Mouse (Mus musculus): ENCODE results near the gene Mfng.
A peak's percentile ranks its signal among the peaks of the same experiment; 100 is the strongest.

Mfng gene

DNA sequence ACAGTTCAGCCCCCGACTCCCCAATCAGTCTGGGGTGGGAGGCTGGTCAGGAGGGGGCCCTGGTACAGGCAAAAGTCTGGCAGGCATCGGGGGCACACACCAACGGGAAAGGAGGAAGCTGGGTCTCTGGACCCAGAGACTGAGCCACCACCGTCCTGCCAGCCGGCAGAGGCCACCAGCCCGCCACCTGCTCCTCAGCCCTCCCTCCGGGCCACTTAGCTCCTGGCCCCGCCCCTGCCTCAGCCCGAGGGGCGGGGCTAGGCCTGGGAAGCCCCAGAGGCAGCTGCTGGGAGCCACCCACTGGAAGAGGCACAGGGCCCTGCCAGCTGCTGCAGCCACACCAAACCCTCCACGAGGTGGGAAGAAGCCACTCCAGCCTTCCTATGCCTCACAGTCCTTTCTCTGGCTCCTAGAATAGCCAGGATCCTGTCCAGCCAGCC is at the start of gene Mfng:
Mfng (minus strand) TSS at position 186 of the 440 bp plus-strand sequence.
- DNase-seq (ENCODE audit: low spot score in 2 of 2), result peak; percentile 61 to 73

DNA sequence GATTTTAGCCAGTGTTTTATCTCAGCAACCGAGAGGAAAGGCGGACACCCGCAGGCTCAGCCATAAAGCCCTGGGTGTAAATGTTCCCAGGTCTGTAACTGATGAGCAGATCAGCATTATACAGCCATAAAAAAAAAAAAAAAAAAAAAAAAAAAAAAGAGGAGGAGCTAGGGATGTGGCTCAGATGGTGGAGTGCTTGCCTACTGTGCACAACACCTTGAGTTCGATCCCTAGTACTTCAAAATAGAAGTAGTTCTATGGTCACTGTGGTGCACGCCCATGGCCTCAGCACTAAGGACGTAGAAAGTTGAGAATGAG is 42.8 kb upstream of the Mfng start:
- DNase-seq (ENCODE audit: low spot score in 2 of 2), result no peak

DNA sequence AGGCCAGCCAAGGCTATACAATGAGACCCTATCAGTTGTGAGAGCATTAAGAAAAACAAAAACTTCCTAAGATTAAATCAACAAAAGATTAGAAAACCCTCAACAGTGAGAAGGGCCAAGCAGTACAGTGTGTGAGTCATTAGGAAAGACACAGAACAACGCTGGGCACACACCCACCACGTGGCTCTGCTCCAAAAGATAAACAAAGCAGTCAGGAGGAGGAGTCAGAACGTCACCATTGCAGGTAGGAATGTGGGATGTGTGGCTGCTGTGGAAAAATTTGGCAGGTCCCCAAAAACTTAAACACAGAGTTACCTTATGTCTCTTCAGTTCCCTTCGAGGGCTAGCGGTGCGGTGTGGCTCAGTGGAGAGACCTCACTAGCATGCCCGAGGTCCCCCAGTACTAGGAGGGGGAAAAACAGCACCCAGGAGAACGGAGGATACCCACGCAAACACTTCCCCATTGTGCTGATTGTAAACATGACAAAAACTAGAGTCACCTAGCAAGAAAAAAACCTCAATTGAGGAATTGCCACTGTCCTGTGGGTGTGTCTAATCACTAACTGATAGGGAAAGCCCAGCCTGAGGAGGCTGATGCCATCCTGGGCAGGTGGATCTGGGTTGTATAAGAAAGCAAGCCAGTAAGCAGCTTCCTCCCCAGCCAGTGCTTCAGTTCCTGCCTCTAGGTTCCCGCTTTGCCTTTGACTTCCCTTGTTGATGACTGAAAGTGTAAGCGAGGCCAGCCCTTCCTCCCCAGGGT is 42.2 kb upstream of the Mfng start:
- no peak for DNase-seq (ENCODE audit: low spot score in 2 of 2)

DNA sequence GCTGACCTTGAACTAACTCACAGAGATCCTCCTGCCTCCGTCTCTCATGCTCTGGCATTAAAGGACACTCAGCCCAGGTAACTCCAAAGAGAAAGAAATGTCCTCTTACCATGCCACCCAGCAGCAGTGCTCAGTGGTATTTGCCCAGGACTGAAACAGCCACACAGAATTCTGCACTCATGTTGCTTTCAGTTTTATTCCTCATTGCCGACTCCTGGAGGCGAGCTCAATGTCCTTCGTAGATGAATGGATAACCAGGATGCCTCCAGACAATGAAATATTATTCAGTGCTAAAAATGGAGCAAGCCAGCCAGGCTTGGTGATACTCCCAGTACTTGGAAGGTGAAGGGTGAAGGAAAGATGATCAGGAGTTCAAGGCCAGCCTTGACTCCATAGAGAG is 40.3 kb upstream of the Mfng start:
- DNase-seq (ENCODE audit: low spot score in 2 of 2), result no peak

DNA sequence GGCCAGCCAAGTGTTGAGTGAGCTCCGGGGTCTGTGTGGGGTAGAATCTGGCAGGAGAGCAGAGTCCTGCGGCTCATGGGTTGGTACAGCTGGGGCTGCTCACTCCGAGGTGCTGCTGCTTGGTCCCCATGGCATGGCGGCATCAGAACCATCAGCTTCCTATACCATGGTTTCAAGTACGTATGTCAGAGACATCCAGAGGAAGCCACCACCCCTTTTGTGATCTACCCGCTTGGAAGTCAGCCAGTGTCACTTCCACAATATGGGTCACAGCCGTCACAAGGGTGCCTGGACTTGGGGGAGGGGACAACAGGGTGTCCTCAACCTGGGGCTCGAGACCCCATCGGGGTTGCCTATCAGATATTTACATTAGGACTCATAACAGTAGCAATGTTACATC is 36.9 kb upstream of the Mfng start:
- DNase-seq (ENCODE audit: low spot score in 2 of 2), result no peak

DNA sequence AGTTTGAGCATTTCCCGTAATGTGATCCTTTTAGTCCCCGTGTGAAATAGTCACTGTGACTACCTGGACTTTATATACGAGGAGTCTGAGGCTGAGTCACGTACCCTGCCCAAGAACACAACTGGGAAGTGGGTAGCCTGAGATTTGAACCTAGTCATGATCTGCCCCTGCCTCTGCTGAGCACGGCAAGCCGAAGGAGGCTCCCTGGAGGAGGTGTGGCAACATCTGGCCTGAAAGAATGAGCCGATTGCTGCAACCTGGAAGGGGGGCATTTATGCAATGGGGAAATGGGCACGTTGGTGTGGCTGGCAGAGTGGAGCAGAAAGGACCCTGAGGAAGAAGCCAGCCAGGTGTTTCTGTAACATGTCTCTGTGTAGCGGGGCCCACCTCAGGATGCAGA is 36.5 kb upstream of the Mfng start:
- no peak for DNase-seq (ENCODE audit: low spot score in 2 of 2)

DNA sequence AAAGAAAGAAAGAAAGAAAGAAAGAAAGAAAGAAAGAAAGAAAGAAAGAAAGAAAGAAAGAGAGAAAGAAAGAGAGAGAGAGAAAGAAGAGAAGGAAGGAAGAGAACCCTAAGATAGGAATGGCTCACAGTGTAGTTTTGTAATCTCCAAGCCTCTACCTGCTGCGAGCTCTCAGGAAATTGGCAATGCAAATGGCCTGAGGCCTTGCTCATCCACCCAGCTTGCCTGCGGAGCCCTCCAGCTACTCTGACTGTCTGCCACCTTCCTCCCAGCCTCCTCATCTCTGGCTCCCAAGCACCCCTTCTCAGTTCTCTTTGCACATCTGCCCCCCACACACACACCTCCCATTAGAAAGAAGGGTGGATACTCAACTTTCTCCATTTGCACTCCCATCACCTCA is 35.7 kb upstream of the Mfng start:
- DNase-seq (ENCODE audit: low spot score in 2 of 2), result no peak

DNA sequence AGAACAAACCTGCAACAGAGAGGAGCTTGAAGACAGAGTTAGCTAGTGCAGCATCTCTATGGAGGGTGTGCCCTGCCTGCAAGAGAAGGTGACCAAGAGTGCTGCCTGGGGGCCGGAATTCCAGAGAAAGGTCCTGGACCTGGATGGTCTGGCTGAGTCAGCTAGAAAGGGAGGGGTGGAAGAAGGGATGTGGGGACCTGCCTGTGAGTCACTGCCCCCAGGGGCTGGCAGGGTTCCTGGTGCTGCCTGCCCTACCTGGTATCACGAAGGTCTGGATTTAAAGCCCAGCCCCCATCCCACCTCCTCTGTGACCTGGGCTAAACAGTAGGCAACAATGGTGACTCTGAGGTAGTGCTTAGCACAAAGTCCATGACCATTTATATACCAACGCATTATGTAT is 33.9 kb upstream of the Mfng start:
- no peak for DNase-seq (ENCODE audit: low spot score in 2 of 2)

DNA sequence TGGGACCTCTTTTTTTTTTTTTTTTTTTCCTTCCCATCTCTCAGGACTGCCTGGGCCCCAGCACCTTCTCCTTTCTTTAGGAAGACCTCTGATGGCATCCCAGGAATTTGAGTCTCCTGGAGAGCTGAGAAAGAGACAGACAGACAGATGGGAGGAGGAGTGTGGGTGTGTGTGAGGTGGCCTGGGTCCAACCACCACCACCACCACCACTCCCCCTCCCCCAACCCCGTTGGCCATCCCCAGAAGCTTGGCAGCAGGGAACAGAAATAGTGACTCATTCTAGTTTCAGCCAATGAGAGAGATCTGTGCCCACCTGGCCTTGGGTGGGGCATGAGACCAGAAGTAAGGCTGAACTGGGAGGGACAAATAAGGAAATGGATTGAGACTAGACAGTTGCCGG is 33.3 kb upstream of the Mfng start:
- DNase-seq (ENCODE audit: low spot score in 2 of 2), result no peak

DNA sequence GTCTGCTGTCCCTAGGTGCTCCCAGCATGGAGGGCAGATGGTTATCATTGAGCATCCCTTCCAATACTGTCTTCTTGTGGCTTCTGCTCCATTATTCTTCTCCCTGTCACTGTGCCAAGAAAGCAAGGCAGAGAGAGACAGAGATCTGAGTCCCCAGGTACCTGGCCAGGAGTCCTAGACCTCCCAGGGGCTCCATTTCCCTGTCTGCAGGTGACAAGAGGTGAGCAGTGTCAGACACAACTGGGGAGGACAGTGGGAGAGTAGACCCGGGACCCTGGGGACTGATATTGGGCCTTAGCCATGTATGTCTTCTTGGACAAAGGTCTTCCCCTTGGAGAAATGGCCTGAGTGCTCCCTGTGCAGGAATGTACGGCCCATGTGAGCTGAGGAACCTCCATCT is 32.1 kb upstream of the Mfng start:
- DNase-seq (ENCODE audit: low spot score in 2 of 2), result no peak

DNA sequence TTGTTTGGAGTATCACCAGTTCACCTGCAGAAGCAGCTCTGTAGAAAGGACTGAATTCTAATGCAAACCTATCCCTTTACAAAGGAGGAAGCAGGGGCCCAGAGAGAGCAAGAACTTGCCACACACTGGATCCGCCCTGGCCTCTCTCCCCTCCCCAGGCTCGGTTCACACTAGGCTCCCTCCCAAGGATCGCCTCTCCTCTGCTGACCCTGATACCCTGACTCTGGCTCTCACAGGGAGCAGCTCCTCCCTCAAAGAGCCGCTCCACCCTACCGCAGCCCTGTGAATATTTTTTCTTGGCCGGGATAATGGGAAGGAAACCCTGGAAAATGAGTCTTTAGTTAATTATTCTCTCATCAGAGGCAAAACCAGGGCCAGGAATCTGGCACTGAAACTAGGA is 31.1 kb upstream of the Mfng start:
- DNase-seq (ENCODE audit: low spot score in 2 of 2), result no peak

DNA sequence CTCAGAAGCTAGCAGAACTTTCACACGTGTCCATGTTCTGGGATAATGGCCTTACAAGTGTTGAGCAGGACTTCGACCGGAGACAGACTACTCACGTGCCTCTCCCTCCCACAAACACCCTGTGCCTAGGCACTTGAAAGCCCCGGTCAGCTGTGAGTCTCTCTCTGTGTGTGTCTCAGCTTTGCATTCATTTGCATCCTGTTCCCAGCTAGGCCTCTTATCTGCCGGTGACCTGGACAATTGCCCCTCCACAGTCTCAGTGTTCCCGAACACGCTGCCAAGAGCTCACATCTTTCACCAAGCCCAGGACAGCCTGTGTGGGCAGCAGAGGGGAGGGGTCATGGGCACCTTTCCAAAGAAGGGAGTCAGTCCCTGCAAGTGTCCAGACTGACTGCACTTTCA is 30.2 kb upstream of the Mfng start:
- DNase-seq (ENCODE audit: low spot score in 2 of 2), result no peak

DNA sequence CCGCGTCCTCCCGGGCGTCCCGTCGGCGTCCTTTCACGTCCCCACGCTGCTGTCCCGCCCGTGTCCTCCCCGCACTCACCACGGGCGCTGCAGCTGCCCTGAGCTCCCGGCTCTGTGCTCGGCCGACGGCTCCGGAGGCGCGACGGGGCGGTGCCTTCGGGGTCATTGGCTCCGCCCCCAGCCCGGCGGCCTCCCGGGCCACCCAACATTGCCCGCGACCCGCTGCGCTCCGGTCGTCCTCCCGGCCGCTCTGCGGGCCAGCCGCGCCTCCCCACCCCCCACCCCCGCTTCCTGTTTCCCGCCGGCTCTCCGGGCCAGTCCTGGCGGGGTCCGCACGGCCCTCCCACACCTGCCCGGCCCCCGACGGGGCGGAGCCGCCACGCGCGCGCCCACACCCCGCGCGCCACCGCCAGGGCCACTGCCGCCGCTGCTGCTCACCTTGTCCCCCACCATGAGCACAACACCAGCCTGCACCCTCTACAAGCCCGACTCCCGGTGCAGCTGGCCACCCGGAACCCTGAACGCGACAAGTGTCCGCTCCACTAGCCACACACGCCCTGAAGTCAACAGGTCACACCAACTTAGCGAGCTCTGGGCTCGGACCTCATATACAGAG is 29.6 kb upstream of the Mfng start, which contains the start of gene Card10:
Card10 (minus strand) TSS at position 267 of the 616 bp plus-strand sequence.
- no peak for DNase-seq (ENCODE audit: low spot score in 2 of 2)

DNA sequence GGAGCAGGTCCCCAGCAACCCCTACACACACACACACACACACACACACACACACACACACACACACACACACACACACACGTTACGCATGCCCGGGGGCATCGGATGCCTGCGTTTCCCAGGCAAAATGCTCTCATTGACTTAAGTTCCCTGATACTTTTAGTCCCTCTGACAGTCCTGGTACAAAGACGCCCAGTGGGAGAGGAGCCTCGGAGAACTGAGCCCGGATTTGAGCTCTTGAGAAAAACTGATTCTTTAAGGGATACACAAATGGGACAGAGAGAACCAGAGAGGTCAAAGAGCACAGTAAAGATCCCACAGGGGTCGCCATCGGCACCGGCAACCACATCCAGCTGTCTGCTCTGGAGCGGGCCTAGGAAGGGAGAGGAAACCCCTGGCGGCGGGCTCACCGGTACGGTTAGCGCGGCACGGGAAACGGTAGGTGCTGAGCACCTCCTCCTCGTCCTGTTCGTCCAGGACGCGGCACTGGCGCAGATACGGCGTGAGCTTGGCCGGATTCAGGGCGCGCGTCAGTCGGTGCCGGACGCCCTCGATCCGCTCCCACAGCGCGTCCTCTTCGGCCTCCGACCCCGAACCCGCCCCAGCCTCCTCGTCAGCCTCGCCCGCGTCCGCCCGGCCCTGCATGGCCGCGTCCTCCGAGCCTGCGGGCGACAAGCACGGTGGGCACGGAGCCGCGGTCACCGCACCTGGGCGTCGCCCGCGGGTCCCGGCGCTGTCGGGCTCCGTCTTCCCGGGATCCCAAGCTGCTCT is 28.9 kb upstream of the Mfng start:
- no peak for DNase-seq (ENCODE audit: low spot score in 2 of 2)

DNA sequence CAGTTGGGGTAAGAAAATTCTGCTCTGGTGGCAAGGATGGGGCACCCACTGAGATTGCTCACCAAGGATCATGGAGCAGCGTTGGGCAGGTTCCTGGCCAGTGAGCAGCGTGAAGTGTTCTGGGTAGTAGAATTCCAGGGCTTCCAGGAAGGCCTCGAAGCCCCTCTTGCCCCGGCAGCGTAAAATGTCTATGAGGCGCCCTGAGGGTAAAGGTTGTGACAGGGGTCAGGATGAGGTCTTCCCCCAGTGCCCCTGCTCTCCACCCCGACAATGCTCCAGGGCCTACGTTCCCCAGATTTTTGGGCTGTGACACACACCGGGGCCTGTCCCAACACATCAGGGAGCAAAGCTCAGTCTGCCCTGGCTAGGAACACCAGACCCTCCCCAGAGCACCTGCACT is 28.3 kb upstream of the Mfng start:
- no peak for DNase-seq (ENCODE audit: low spot score in 2 of 2)

DNA sequence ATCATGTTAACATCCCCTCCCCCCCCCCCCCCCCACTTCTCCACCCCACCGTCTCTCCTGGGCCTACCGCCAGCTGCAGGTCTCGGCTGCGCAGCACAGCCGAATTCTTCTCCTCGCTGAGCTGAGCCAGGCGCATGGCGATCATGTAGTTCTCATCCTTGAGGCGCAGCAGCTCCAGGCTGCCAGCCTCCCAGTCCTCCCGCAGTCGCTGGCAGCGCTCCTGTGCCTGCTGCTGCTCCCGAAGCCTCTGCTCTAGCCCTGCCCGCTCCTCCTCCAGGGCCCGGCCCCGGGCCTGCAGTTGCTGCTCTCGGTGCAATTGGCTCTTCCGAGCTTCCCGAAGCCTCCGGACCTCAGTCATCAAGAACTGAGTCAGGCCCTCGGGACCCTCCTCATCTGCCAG is 25.8 kb upstream of the Mfng start:
- no peak for DNase-seq (ENCODE audit: low spot score in 2 of 2)

DNA sequence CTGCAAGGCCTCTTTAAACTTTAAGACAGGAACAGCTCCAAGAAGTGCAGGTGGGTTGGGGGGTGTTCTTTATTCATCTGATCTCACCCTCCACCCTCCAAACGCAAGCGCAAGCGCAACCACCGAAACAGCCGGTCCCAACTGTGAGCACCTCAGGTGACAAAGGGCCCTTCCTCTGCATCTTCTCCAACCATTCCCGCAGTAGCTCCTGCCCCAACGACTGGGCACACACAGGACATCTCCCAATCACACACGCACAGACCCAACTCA is 23.7 kb upstream of the Mfng start:
- DNase-seq (ENCODE audit: low spot score in 2 of 2), result no peak

DNA sequence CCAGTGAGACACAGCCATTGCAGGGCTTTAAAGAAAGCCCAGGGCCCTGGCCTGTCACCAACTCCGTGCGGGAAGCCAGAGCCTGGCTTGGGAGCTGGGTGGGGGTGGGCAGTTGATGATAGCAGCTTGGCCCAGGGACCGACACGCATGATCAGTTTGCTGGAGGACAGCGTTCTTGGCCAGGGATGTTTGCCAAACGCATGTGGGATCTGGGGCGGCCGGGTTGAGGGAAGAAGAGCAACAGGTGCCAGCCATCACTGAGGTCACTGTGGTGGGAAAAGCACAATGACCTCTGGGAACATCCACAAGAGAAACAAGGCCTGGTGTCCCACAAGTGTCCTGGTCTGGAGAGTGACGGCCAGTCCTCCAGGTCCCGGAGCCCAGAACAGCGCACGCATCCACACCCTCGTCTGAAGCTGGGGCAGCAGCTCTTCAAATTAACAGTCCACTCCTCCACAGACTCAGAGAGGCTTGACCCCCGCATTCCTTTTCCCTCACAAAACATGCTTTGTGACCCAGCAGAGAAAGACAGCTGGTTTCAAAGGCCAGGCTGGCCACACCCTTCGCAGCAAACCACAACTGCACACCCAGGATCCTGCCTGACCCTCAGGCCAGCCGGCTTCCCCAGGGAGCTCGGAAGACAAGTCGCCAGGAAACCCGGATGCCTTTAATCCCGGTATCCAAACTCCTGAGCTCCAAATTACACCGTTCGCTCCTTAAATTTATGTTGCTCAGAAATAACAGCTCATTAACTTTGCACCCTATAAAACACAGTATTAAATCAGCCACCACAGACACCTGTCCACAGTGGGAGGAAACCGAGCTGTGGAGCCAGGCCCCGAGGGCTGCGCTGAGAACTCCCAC is 23.2 kb upstream of the Mfng start:
- DNase-seq (ENCODE audit: low spot score in 2 of 2), result no peak

DNA sequence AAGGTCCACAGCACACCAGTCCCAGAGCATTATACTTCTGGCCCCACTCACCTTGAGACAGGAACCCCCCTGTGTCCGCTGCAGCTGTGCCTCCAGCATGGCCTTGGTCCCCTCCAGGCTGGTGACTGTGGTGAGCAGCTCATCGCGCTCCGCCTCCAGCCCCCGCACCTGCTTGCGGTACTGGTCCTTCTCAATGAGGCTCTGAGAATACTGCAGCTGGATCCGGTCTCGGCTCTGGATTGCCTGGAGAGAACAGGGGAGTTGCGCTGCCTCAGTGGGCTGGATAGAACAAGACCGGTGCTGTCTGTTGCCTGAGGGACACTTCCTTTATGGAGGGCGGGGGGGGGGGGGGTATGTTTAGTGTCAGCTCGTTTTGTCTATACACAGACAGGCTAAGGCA is 17.7 kb upstream of the Mfng start:
- DNase-seq (ENCODE audit: low spot score in 2 of 2), result no peak

DNA sequence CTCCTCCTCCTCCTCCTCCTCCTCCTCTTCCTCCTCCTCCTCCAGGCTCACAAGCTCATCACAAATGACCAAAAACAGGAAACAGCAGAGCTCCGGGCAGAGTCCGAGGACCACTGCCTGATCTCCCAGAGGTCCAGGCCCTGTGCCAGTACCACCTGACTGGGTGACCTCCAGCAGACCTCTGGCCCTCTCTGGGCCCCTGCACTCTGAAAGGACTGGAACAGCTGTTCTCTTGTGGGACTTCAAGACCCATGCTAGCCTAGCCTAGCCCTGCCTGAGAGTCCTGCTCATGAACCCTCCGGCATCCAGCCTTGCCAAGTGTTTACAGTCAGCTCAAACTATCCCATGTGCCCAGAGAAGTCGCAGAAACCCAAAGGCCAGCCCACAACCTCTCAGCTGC is 17.2 kb upstream of the Mfng start:
- DNase-seq (ENCODE audit: low spot score in 2 of 2), result no peak

DNA sequence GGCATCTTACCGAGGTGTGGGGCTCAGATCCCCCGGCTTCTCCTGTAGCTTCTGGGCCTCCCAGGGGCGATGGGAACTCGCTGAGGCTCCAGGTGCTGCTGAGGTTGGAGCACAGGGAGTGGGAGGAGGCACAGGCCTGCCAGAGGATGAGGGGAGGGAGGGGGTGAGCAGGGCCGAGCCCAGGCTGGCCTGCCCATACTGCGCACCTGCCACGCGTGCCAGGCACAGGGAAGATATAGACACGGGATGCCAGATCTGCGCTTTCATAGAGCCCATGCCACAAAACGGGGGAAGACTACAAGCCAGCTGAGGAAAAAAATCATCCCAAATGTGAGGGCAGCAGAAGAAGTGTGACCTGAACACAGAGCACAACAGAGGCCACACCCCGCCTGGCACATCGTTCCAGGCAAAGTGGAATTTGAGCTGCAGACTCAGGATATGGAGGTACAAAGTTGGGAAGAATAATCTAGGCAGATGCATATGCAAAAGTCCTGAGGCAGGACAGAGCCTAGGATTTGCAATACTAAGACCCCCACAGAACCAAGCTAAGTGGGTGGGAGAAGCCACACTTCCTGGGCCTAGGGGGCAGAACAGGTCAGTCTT is 16.5 kb upstream of the Mfng start:
- DNase-seq (ENCODE audit: low spot score in 2 of 2), result no peak

DNA sequence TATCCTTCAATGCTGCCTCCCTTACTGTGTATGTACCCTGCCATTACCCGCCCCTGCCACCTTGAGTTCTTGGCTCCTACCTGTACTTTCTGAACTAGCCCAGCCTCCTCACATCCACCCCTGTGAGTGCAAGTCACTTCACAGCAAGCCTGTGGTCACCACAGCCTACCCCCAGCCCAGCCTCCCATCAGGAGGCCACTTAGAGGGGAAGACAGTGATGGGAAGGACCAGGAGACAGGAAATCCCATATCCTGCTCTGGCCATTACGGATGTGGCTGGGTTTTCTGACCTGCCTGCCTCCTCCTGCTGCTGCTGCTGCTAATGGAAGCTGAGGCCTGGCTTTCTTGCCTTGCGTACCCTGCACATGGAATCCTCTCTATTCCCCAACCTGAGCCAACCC is 14.8 kb upstream of the Mfng start:
- DNase-seq (ENCODE audit: low spot score in 2 of 2), result no peak
